Comparison of ENCODE assay signal across 9 mouse cellular contexts in the genomic region with DNA sequence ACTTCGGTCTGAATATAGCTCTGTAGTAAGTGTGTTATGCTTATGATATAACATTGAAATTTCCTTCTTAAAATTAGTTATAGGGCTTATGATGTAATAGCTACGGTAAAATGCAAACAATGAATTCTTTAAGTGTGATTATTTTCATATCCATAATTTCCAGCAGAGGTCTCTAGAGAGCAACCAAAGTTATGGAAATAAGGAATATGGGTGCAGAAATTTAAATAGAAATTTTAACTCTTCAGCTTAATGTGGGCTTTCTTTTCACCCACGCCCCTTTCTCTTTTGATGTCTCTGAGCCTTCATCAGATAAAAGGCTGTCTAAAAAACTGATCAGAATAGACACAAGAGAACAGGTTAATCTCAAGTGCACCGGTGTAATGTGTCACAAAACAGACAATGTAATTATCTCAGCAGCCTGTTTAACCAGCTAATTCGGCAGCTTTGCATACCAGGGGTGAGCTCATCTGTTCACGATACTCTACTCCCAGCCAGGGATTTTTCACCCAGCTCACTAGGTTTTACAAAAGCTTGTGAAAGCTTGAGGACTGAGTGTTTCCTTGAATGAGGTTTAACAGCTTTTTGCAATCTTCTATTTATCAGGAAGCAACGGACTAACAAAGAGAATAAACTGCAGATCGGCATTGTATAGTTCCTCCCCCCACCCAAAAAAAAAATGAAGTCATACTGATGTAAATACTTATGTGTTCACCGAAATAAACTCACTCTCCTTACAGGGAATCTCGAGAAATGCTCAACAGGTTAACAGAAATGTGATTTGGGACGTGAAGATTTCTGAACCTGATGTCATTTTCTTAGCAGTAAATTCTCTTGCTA.
DNase-seq lines count a peak whose midpoint lies in the region; ATAC-seq and TF ChIP-seq lines count a peak whose summit lies in the region.
"Had no signal": no experiment of that assay in that cellular context is flagged by ENCODE, and none has a peak within 500 bp of the region (broad histone marks: within the 10 kb centered on the region; RNA-seq: fewer than 3 reads in every experiment).

No protein-coding gene starts in this region.

- H3K4me3 ChIP-seq in MEL (ENCODE audit: control insufficient read depth in 1 of 2, insufficient read depth in 1 of 2, low read depth in 2 of 2, low read length in 2 of 2) = peak overlapping the region; percentile 39 to 41
- H3K4me3 ChIP-seq in stomach, embryonic 14.5 days (ENCODE audit: low read depth, low read length) = no peak overlapping the region
- H3K4me3 ChIP-seq: embryonic facial prominence, embryonic 12.5 days; neural tube, embryonic 12.5 days had no signal

- DNase-seq in layer of hippocampus, adult 9-10 months (ENCODE audit: low spot score) = peak; percentile 31
- DNase-seq in layer of hippocampus, postnatal 36 days = no peak
- DNase-seq in MEL (ENCODE audit: low read depth, low spot score) = peak; percentile 70
- peak; percentile 27 for DNase-seq in c-Kit-positive CD71-positive TER-119-positive erythroid progenitor cells, embryonic 14.5 days (ENCODE audit: low spot score)
- DNase-seq in yolk sac, embryonic 10.5 days (ENCODE audit: low spot score) = no peak

- H3K27ac ChIP-seq in MEL (ENCODE audit: control insufficient read depth, low read depth, low read length) = no peak overlapping the region
- H3K27ac ChIP-seq in stomach, embryonic 14.5 days (ENCODE audit: low read length) = no peak overlapping the region
- H3K27ac ChIP-seq: embryonic facial prominence, embryonic 12.5 days; neural tube, embryonic 12.5 days had no signal

- no peaks in the 10 kb centered on the region for H3K9me3 ChIP-seq in MEL (replicated peaks; ENCODE audit: insufficient read depth, low read length)
- H3K9me3 ChIP-seq in stomach, embryonic 14.5 days (ENCODE audit: control insufficient read depth, low read depth, low read length) = no peaks in the 10 kb centered on the region
- H3K9me3 ChIP-seq: embryonic facial prominence, embryonic 12.5 days; neural tube, embryonic 12.5 days had no signal

- H3K79me2 ChIP-seq in MEL (ENCODE audit: control insufficient read depth, insufficient read depth, low read length, poor library complexity) = no peaks in the 10 kb centered on the region

- TF ChIP-seq POLR2A in MEL (IDR thresholded peaks at IDR 0.05; ENCODE audit: control insufficient read depth in 1 of 2, insufficient read depth in 1 of 2, low read depth in 1 of 2, low read length in 2 of 2, poor library complexity in 1 of 2) = no peak

- peak overlapping the region; percentile 43 for H3K9ac ChIP-seq in MEL (ENCODE audit: control insufficient read depth, low read depth, low read length, poor library complexity, severe bottlenecking)
- no peak overlapping the region for H3K9ac ChIP-seq in stomach, embryonic 14.5 days (replicated peaks; ENCODE audit: low read depth, low read length)
- H3K9ac ChIP-seq: embryonic facial prominence, embryonic 12.5 days; neural tube, embryonic 12.5 days had no signal

- peak; percentile 71 for ATAC-seq in inflammation-experienced regulatory T-cells, adult 6 months
- ATAC-seq in stomach, embryonic 14.5 days (ENCODE audit: insufficient number of reproducible peaks, insufficient read depth, low FRiP score, low read depth) = no peak

- peak overlapping the region; percentile 33; the same call in 1 of the 2 replicates for H3K4me2 ChIP-seq in stomach, embryonic 14.5 days (replicated peaks; ENCODE audit: low read depth, low read length)
- H3K4me2 ChIP-seq: embryonic facial prominence, embryonic 12.5 days; neural tube, embryonic 12.5 days had no signal

- peak; percentile 93 for TF ChIP-seq RAD21 in MEL (IDR thresholded peaks at IDR 0.05; ENCODE audit: low read depth, low read length)

- no peaks in the 10 kb centered on the region for H3K4me1 ChIP-seq in MEL (ENCODE audit: control insufficient read depth in 1 of 2, insufficient read depth in 2 of 2, low read length in 2 of 2)
- peaks cover 4% of the 10 kb centered on the region; the same call in 1 of the 2 replicates for H3K4me1 ChIP-seq in stomach, embryonic 14.5 days (ENCODE audit: control insufficient read depth, insufficient read depth, low read length)
- H3K4me1 ChIP-seq: embryonic facial prominence, embryonic 12.5 days; neural tube, embryonic 12.5 days had no signal

- WGBS in stomach, embryonic 14.5 days = 45% methylated on average over 11 of the region's 11 CpGs

- 0 out of 4 replicates have a peak, but pooled peaks cover 0 to 3% of the 10 kb centered on the region in 2 experiments for H3K36me3 ChIP-seq in MEL (ENCODE audit: control insufficient read depth in 1 of 2, insufficient read depth in 2 of 2, low read length in 2 of 2)
- no peaks in the 10 kb centered on the region for H3K36me3 ChIP-seq in stomach, embryonic 14.5 days (ENCODE audit: control insufficient read depth, insufficient read depth, low read length)
- H3K36me3 ChIP-seq: embryonic facial prominence, embryonic 12.5 days; neural tube, embryonic 12.5 days had no signal

- no peaks in the 10 kb centered on the region for H3K27me3 ChIP-seq in MEL (ENCODE audit: control insufficient read depth in 1 of 2, insufficient read depth in 2 of 2, low read length in 2 of 2)
- no peaks in the 10 kb centered on the region for H3K27me3 ChIP-seq in stomach, embryonic 14.5 days (ENCODE audit: control insufficient read depth, insufficient read depth, low read length)
- H3K27me3 ChIP-seq: embryonic facial prominence, embryonic 12.5 days; neural tube, embryonic 12.5 days had no signal

- TF ChIP-seq CTCF in MEL (IDR thresholded peaks at IDR 0.05 in 2 of 3, conservative IDR thresholded peaks at IDR 0.05 in 1 of 3; ENCODE audit: control insufficient read depth in 1 of 3, insufficient read depth in 1 of 3, low read depth in 2 of 3, low read length in 3 of 3, poor library complexity in 1 of 3, severe bottlenecking in 1 of 3) = peak; percentile 31 to 73 (median 39); a peak in 5 of 6 replicates

- no peak; a peak in 1 of 4 replicates for TF ChIP-seq EP300 in MEL (IDR thresholded peaks at IDR 0.05; ENCODE audit: low read depth in 1 of 2, low read length in 2 of 2)

TF ChIP-seq in MEL, 35 proteins besides CTCF, POLR2A, EP300 and RAD21:
- TF ChIP-seq SIN3A (IDR thresholded peaks at IDR 0.05; ENCODE audit: low read length) (peak; percentile 54), MAFK (IDR thresholded peaks at IDR 0.05; ENCODE audit: borderline replicate concordance, low read depth, low read length) (no peak), SMC3 (IDR thresholded peaks at IDR 0.05; ENCODE audit: low read depth, low read length) (peak; percentile 90), UBTF (IDR thresholded peaks at IDR 0.05; ENCODE audit: borderline replicate concordance, insufficient read depth, low read depth, low read length) (no peak), NRF1 (IDR thresholded peaks at IDR 0.05; ENCODE audit: insufficient read depth, low read depth, low read length, poor library complexity, severe bottlenecking) (no peak), MAX (IDR thresholded peaks at IDR 0.05; ENCODE audit: low read length) (no peak), TCF12 (IDR thresholded peaks at IDR 0.05; ENCODE audit: low read depth, low read length) (no peak), ETS1 (IDR thresholded peaks at IDR 0.05; ENCODE audit: low read depth, low read length) (no peak), USF1 (IDR thresholded peaks at IDR 0.05; ENCODE audit: low read depth, low read length) (no peak), BHLHE40 (IDR thresholded peaks at IDR 0.05; ENCODE audit: borderline replicate concordance, low read depth, low read length) (no peak), ZC3H11A (IDR thresholded peaks at IDR 0.05; ENCODE audit: low read depth, low read length) (peak; percentile 89), MYC (IDR thresholded peaks at IDR 0.05; ENCODE audit: low read depth, low read length) (no peak), POLR2AphosphoS2 (IDR thresholded peaks at IDR 0.05; ENCODE audit: low read length) (no peak), CHD2 (IDR thresholded peaks at IDR 0.05; ENCODE audit: low read length) (no peak)

Comparison
In these comparisons a context has a peak if more than half of its experiments do, and no peak if none do; other contexts are left out.
1. DNase-seq: peak in layer of hippocampus, adult 9-10 months (single experiment), MEL (single experiment) and c-Kit-positive CD71-positive TER-119-positive erythroid progenitor cells, embryonic 14.5 days (single experiment); none in layer of hippocampus, postnatal 36 days (0 of 2) and yolk sac, embryonic 10.5 days (single experiment).